Mouse (Mus musculus) neural tube, embryonic 11.5 days (tissue): Measurements from ENCODE around the gene Dmrt2. TPM values are rescaled to one million over a fixed set of nuclear protein-coding genes. Genes with fewer than 3 reads are reported as not detected.

Experiments used
- ATAC-seq: fragments of 200-750 bp; cut with Nextera tagmentation; 2 replicates; pipeline ENCODE4 v1.8.0; 2017; ENCODE audit warnings: moderate number of reproducible peaks, mild to moderate bottlenecking, moderate TSS enrichment, moderate library complexity; ENCODE audit not compliant: insufficient read depth, low FRiP score, low TSS enrichment
- DNase-seq: peaks from one replicate; pipeline ENCODE4 v3.0.0-alpha.2; 2015; ENCODE audit warnings: low spot score
- H3K27ac ChIP-seq: fragments of 300-500 bp; sonication (generic); 2 replicates; pipeline ENCODE4 v1.5.1; 2014; ENCODE audit warnings: low read depth, mild to moderate bottlenecking, low read length
- H3K27me3 ChIP-seq: fragments of 300-500 bp; sonication (generic); 2 replicates; pipeline ENCODE4 v1.6.1; 2014; ENCODE audit warnings: mild to moderate bottlenecking, low read length, mixed read lengths; ENCODE audit not compliant: control insufficient read depth, insufficient read depth
- H3K36me3 ChIP-seq: fragments of 300-500 bp; sonication (generic); 2 replicates; pipeline ENCODE4 v1.6.1; 2014; ENCODE audit warnings: mild to moderate bottlenecking, low read length, moderate library complexity, mixed read lengths; ENCODE audit not compliant: control insufficient read depth, insufficient read depth
- H3K4me1 ChIP-seq: fragments of 300-500 bp; sonication (generic); 2 replicates; pipeline ENCODE4 v1.6.1; 2014; ENCODE audit warnings: low read length, mixed read lengths; ENCODE audit not compliant: control insufficient read depth, insufficient read depth
- H3K4me2 ChIP-seq: fragments of 300-500 bp; sonication (generic); 2 replicates; pipeline ENCODE4 v1.6.1; 2014; ENCODE audit warnings: low read depth, mild to moderate bottlenecking, moderate library complexity
- H3K4me3 ChIP-seq: fragments of 300-500 bp; sonication (generic); 2 replicates; pipeline ENCODE4 v1.5.1; 2014; ENCODE audit warnings: low read depth, low read length
- H3K9ac ChIP-seq: fragments of 300-500 bp; sonication (generic); 2 replicates; pipeline ENCODE4 v1.6.1; 2014; ENCODE audit warnings: mild to moderate bottlenecking, low read length
- H3K9me3 ChIP-seq: fragments of 300-500 bp; sonication (generic); 2 replicates; pipeline ENCODE4 v1.6.1; 2016; ENCODE audit warnings: low read length; ENCODE audit not compliant: control insufficient read depth
- WGBS: fragments of 180-500 bp; shearing (Covaris S2); extraction: QIAGEN DNeasy Blood & Tissue Kit; methylation state at CpG from one replicate; pipeline ENCODE4 v1.1.7; 2014; 5-methylcytosine and 5-hydroxymethylcytosine counted together
- polyA plus RNA-seq: library from polyadenylated mRNA; unstranded; fragments of >200 nt; fragmentation: Nextera tagmentation; extraction: Ambion mirVana; gene quantifications from 2 replicates; pipeline ENCODE4 v1.2.1, GENCODE M21; 2014

Dmrt2 gene
- 15.4 and 19.7 TPM in 2 replicates for polyA plus RNA-seq

DNA sequence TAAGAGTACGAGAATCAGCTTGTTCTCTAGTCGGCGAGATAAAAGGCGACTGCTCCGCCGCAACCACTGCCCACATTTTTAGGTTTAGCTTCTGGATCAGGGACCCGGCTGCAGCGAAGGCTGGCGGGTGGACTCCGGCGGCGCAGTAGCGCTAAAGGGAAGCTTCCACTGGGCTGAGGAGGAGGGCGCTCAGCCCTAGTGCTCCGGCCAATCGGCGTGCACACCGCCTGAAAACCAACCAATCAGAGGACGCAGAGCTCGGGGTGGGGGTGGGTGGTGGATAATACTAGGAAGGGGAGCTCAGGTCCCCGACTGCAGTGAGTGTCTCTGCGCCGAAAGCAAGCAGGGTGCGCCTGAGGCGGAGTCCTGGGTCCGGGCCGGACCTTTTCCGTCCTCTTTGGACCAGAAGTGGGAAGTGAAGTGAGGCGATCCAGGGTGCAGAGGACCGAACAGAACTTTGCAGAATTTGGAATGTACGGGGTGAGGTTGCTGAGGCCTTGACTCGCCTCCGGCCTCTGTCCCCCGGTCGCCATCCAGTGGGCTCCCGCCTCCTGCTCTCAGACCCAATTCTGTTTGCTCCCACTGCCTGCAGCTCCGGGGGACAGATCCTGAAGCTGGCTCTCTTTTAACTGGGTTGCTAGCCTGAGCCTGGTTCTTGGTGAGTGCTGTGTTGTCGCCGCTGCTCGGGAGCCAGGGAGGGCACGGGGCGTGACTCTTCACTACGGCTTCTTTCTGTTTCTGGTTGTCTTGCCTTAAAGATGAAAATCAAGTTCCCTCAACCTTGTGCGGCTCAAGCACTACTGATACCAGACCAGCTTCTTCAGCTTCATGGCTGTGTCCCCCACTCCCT is at the start of gene Dmrt2:
TSS of gene Dmrt2 (plus strand) at position 311 of the 850 bp plus-strand sequence.
- peak within 1 kb of the TSS; percentile 40 for H3K4me3 ChIP-seq
- peaks cover 96% of the 10 kb centered on the region for H3K27me3 ChIP-seq
- no peak within 1 kb of the TSS for H3K27ac ChIP-seq
- DNase-seq (peak; percentile 91), ATAC-seq (peak; percentile 100)
- H3K4me1 ChIP-seq: 0 out of 2 replicates have a peak, but pooled peaks cover 8% of the 10 kb centered on the region
- no peaks in the 10 kb centered on the region for H3K36me3 ChIP-seq
- under 1% methylated on average over 44 of the region's 44 CpGs for WGBS
- peak within 1 kb of the TSS; percentile 46 for H3K9ac ChIP-seq
- H3K4me2 ChIP-seq: peak within 1 kb of the TSS; percentile 71
- no peaks in the 10 kb centered on the region for H3K9me3 ChIP-seq

DNA sequence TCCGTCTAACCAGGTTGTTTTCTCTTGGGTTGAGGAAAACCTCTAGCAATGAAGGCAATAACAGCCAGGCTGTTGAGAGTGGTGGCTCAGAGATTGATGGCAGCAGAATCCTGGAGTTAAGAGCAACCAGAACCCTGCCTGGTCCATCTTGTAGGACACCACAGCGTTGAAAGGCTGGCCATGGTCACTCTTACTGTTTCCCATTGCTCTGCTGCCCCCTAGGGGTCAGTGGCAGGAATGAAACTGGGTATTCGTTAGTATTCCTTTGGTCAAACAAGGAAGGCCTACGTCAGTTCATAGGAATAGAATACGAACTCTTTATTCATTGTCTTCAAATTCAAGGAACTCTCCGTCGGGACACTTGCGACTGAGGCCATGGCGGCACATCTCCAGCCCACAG is 43.7 kb upstream of the Dmrt2 start:
- Histone ChIP-seq H3K9ac (no peak overlapping the region), H3K4me3 (no peak overlapping the region), H3K4me2 (no peak overlapping the region), H3K36me3 (no peaks in the 10 kb centered on the region), H3K27me3 (peaks cover 39% of the 10 kb centered on the region), H3K4me1 (no peaks in the 10 kb centered on the region), H3K9me3 (no peaks in the 10 kb centered on the region), H3K27ac (no peak overlapping the region)
- 10% methylated on average over 9 of the region's 9 CpGs for WGBS
- ATAC-seq (no peak), DNase-seq (peak; percentile 81)

DNA sequence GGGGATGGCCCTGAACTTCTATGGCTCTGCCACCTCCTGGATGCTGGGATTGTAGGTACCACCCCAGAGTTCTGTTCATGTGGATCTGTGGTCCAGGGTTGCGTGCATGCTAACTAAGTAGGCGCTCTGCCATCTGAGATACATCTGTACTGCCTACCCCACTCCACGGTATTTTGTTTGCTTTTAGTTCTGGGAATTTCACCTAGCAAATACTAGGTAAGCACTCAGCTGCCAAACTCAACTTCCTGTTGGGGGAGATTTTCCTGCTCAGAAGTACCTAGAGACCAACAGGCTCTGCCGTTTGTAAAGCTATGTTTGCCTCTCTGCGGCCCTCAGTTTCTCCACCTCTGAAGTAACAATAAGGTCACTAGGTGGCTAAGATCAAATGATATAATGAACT is 37.1 kb upstream of the Dmrt2 start:
- Histone ChIP-seq H3K4me2 (no peak overlapping the region), H3K27ac (no peak overlapping the region), H3K4me3 (no peak overlapping the region), H3K9ac (no peak overlapping the region), H3K4me1 (no peaks in the 10 kb centered on the region), H3K27me3 (no peaks in the 10 kb centered on the region), H3K9me3 (no peaks in the 10 kb centered on the region), H3K36me3 (no peaks in the 10 kb centered on the region)
- ATAC-seq (no peak), DNase-seq (no peak)
- 90% methylated on average over 5 of the region's 5 CpGs for whole genome bisulfite sequencing

DNA sequence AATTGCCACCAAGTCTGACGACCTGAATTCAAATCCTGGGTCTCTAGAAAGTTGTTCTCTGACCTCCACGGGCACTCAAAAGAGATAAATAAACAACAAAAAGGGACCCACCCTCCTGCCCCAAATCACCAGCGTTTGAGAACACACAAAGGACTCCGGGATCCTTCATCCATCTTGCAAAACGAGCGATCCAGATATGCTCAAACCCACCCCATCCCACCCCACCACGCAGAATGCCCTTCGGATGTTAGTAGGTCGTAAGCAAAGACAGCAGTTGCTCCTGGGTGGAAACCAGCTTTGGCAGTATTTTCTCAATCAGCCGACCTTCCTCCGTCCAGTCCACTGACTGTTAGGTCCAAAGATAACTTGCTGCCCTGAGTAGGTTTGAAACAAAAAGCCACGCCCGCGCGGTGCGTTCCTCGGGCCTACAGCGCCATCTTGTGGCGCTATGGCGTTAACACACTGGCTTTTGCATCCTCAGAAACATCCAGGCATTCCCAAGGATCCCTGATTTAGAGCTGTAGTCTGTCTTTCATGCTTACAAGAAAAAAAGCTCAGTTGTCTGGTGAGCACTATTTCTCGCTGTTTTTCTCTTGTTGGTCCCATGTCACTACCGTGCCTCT is 36.5 kb upstream of the Dmrt2 start:
- Histone ChIP-seq H3K27ac (no peak overlapping the region), H3K4me3 (peak overlapping the region; percentile 24; the same call in 1 of the 2 replicates), H3K9ac (peak overlapping the region; percentile 27; the same call in 1 of the 2 replicates), H3K27me3 (no peaks in the 10 kb centered on the region), H3K9me3 (no peaks in the 10 kb centered on the region), H3K4me1 (no peaks in the 10 kb centered on the region), H3K36me3 (no peaks in the 10 kb centered on the region), H3K4me2 (peak overlapping the region; percentile 36)
- peak; percentile 60 for ATAC-seq
- peak; percentile 89 for DNase-seq
- WGBS: 13% methylated on average over 22 of the region's 22 CpGs

DNA sequence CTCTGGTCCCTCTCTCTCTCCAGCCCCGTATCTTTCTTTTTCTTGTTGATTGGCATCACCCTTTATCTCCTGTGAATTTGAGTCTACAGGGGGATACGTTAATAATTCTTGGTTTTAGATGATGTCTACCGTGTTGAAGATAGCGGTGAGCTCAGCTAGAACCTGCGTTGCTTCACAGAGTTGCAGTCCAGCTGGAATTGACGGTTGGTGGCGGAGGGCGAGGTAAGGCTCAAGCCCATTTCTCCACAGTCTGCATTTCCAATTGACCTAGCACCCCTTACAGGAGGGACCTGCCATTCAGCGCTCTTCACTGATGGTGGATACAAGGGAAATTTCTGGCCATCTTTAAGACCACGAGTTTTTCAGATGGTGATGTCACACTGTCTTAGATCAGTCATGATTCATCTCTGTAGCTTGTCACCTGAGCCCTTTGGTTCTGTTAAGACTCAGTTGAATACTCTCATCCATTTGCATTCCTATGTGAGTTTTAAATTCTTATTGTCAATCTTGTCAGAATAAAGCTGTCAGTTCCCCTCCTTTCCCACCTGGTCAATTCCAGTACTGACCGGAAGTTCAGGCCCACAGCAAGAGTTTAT is 33.3 kb upstream of the Dmrt2 start:
- Histone ChIP-seq H3K4me2 (no peak overlapping the region), H3K27me3 (no peaks in the 10 kb centered on the region), H3K36me3 (no peaks in the 10 kb centered on the region), H3K4me3 (no peak overlapping the region), H3K9me3 (no peaks in the 10 kb centered on the region), H3K9ac (no peak overlapping the region), H3K27ac (no peak overlapping the region), H3K4me1 (no peaks in the 10 kb centered on the region)
- ATAC-seq: no peak
- DNase-seq: no peak
- WGBS: 76% methylated on average over 11 of the region's 11 CpGs

DNA sequence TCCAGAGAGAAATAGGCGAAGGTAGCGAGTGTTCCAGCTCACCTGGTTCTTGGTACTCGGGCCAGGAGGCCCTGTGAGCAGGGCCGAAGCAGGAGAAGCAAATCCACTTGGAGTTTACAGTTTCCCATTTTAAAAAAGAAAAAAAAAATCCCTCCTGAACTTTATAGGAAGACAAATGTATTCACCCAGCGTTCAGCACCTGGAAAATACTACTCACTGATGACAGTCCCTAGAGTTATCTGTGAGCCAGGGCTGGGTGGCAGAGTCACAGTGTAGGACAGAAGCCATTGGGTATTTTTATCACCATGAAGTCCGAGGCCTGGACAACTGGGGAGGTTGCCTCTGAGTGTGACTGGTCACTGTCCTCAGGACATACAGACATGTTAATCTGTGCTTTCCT is 30.4 kb upstream of the Dmrt2 start:
- Histone ChIP-seq H3K9me3 (no peaks in the 10 kb centered on the region), H3K4me2 (no peak overlapping the region), H3K36me3 (no peaks in the 10 kb centered on the region), H3K9ac (no peak overlapping the region), H3K4me3 (no peak overlapping the region), H3K4me1 (no peaks in the 10 kb centered on the region), H3K27ac (no peak overlapping the region), H3K27me3 (no peaks in the 10 kb centered on the region)
- WGBS: 93% methylated on average over 6 of the region's 6 CpGs
- ATAC-seq (no peak), DNase-seq (no peak)

DNA sequence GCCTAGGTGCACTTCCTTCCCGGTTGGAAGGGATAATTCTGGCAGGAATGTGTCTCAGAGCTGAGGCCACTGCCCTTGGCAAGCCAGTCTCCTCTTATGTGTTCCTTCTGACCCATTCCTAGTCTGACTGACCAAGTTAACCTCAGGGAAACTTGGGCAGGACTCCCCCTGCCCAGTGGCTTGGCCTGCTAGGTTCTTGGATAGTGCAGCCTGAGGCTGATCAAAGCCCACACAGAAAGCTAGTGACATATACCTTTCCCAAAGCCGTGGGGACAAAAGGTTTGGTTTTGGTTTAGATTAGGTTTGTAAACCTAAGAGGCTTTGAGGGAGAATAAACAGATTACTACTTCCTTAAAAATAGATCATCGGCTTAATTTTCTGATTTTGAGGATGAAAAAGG is 25.1 kb upstream of the Dmrt2 start:
- WGBS: 77% methylated on average over 3 of the region's 3 CpGs
- ATAC-seq: no peak
- DNase-seq: no peak

DNA sequence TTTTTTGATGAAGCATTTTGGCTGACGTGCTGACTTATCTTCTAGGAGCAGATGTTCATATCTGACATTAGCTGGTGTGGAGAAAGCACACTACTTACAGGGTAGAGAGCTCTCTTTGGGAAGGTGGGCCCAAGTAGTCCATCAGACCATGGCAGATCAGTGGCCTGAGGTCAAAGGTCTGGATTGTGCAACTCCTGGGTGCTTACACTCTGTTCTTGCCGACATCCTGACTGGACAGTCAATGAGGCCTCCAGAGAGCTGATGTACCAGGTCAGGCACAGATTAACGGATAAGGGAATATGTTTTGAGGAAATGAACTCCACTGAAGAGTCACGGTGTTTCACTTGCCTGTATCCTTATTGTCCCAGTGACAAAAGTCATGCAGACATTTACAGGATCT is 23.5 kb upstream of the Dmrt2 start:
- no peaks in the 10 kb centered on the region for H3K9me3 ChIP-seq
- H3K27me3 ChIP-seq: no peaks in the 10 kb centered on the region
- no peak overlapping the region for H3K4me2 ChIP-seq
- ATAC-seq (no peak), DNase-seq (no peak)
- WGBS: 76% methylated on average over 4 of the region's 4 CpGs
- H3K4me1 ChIP-seq: no peaks in the 10 kb centered on the region
- no peak overlapping the region for H3K27ac ChIP-seq
- H3K4me3 ChIP-seq: no peak overlapping the region
- H3K36me3 ChIP-seq: no peaks in the 10 kb centered on the region
- H3K9ac ChIP-seq: no peak overlapping the region

More for the DNA sequence above, 25.1 kb upstream of the Dmrt2 start:
- H3K27ac ChIP-seq: no peak overlapping the region
- no peaks in the 10 kb centered on the region for H3K9me3 ChIP-seq
- H3K36me3 ChIP-seq: no peaks in the 10 kb centered on the region
- H3K4me3 ChIP-seq: no peak overlapping the region
- H3K27me3 ChIP-seq: no peaks in the 10 kb centered on the region
- H3K4me1 ChIP-seq: no peaks in the 10 kb centered on the region
- no peak overlapping the region for H3K4me2 ChIP-seq
- H3K9ac ChIP-seq: no peak overlapping the region
